Mouse (Mus musculus) testis, adult 2 months (tissue): ENCODE data around the gene Tmem132b.
A peak's percentile ranks its signal among the peaks of the same experiment; 100 is the strongest.

Experiments
- CTCF ChIP-seq: fragments of 200-500 bp; IDR thresholded peaks from 2 replicates; pipeline ENCODE4 v1.5.1; 2012; ENCODE audit warnings: low read depth, mild to moderate bottlenecking, inconsistent platforms, low read length, moderate library complexity; ENCODE audit not compliant: control insufficient read depth, insufficient read depth, insufficient replicate concordance
- POLR2A ChIP-seq: fragments of 200-500 bp; IDR thresholded peaks from 2 replicates; pipeline ENCODE4 v1.6.1; 2012; ENCODE audit warnings: low read depth, mild to moderate bottlenecking, inconsistent platforms, low read length, moderate library complexity; ENCODE audit not compliant: control insufficient read depth

- TF ChIP-seq CTCF = peak; percentile 54; the same call in 1 of the 2 replicates
- no peak for TF ChIP-seq POLR2A
Observed at GRCm38 (mm10) chr5:125772238-125772637, 240.7 kb downstream of the Tmem132b start.
